Mouse (Mus musculus) heart, embryonic 16.5 days (tissue): Measurements from ENCODE around the gene Ripor3. TPM values are rescaled to one million over a fixed set of nuclear protein-coding genes. Genes with fewer than 3 reads are reported as not detected.

ENCODE experiments used
- ATAC-seq: fragments of 200-750 bp; cut with Nextera tagmentation; replicated peaks from 2 replicates; pipeline ENCODE4 v1.8.0; 2017; ENCODE audit warnings: moderate number of reproducible peaks; ENCODE audit not compliant: insufficient read depth, low FRiP score; ENCODE audit errors: extremely low read depth
- H3K27ac ChIP-seq: fragments of 300-500 bp; sonication (generic); 2 replicates; pipeline ENCODE4 v1.5.1; 2014; ENCODE audit warnings: mild to moderate bottlenecking, low read length, control low read depth, moderate library complexity
- H3K27me3 ChIP-seq: fragments of 300-500 bp; sonication (generic); 2 replicates; pipeline ENCODE4 v1.6.1; 2014; ENCODE audit warnings: low read length, mixed read lengths; ENCODE audit not compliant: control insufficient read depth, insufficient read depth
- H3K36me3 ChIP-seq: fragments of 300-500 bp; sonication (generic); 2 replicates; pipeline ENCODE4 v1.6.1; 2014; ENCODE audit not compliant: control insufficient read depth, insufficient read depth
- H3K4me1 ChIP-seq: fragments of 300-500 bp; sonication (generic); 2 replicates; pipeline ENCODE4 v1.6.1; 2014; ENCODE audit warnings: low read length, mixed read lengths; ENCODE audit not compliant: control insufficient read depth, insufficient read depth
- H3K4me2 ChIP-seq: fragments of 300-500 bp; sonication (generic); 2 replicates; pipeline ENCODE4 v1.6.1; 2014; ENCODE audit warnings: low read depth, mild to moderate bottlenecking, control low read depth, low read length
- H3K4me3 ChIP-seq: fragments of 300-500 bp; sonication (generic); 2 replicates; pipeline ENCODE4 v1.5.1; 2014; ENCODE audit warnings: mild to moderate bottlenecking, control low read depth, low read length
- H3K9ac ChIP-seq: fragments of 300-500 bp; sonication (generic); 2 replicates; pipeline ENCODE4 v1.6.1; 2014; ENCODE audit warnings: low read length, control low read depth
- H3K9me3 ChIP-seq: fragments of 300-500 bp; sonication (generic); replicated peaks from 2 replicates; pipeline ENCODE4 v1.6.1; 2016; ENCODE audit warnings: low read length; ENCODE audit not compliant: control insufficient read depth
- WGBS: fragments of 180-500 bp; shearing (Covaris S2); extraction: QIAGEN DNeasy Blood & Tissue Kit; methylation state at CpG from one replicate; pipeline ENCODE4 v1.1.7; 2014; 5-methylcytosine and 5-hydroxymethylcytosine counted together
- polyA plus RNA-seq: library from polyadenylated mRNA; unstranded; fragments of >200 nt; fragmentation: Nextera tagmentation; extraction: Ambion mirVana; gene quantifications from 2 replicates; pipeline ENCODE4 v1.2.1, GENCODE M21; 2015

Ripor3 gene
- polyA plus RNA-seq, 1 experiment from 2014 or later, result 0.84 TPM

- Histone ChIP-seq H3K4me3 (peak overlapping the region; percentile 11; the same call in 1 of the 2 replicates), H3K4me1 (peaks cover 69% of the 10 kb centered on the region), H3K9me3 (no peaks in the 10 kb centered on the region), H3K4me2 (peak overlapping the region; percentile 45), H3K27me3 (no peaks in the 10 kb centered on the region), H3K27ac (peak overlapping the region; percentile 89), H3K9ac (peak overlapping the region; percentile 62), H3K36me3 (no peaks in the 10 kb centered on the region)
- 22% methylated on average over 8 of the region's 8 CpGs for WGBS
- peak; percentile 75 for ATAC-seq
Observed at GRCm38 (mm10) chr2:167942199-167942925, 68.1 kb downstream of the Ripor3 start.

- Histone ChIP-seq H3K9me3 (no peaks in the 10 kb centered on the region), H3K4me3 (no peak overlapping the region)
Observed at GRCm38 (mm10) chr2:167941745-167942176, 68.7 kb downstream of the Ripor3 start.

GRCm38 (mm10) chr2:167941320-167941719 is 69.1 kb downstream of the Ripor3 start:
- peak overlapping the region; percentile 62; the same call in 1 of the 2 replicates for H3K9ac ChIP-seq
- ATAC-seq, result no peak
- no peak overlapping the region for H3K4me2 ChIP-seq
- H3K4me1 ChIP-seq, result peaks cover 67% of the 10 kb centered on the region
- peak overlapping the region; percentile 89 for H3K27ac ChIP-seq
- no peak overlapping the region for H3K4me3 ChIP-seq
- H3K27me3 ChIP-seq, result no peaks in the 10 kb centered on the region
- WGBS, result 74% methylated on average over 4 of the region's 4 CpGs
- no peaks in the 10 kb centered on the region for H3K9me3 ChIP-seq
- no peaks in the 10 kb centered on the region for H3K36me3 ChIP-seq

More at GRCm38 (mm10) chr2:167941745-167942176, 68.7 kb downstream of the Ripor3 start:
- peaks cover 66% of the 10 kb centered on the region for H3K4me1 ChIP-seq
- peak overlapping the region; percentile 89 for H3K27ac ChIP-seq
- peak overlapping the region; percentile 45 for H3K4me2 ChIP-seq
- WGBS, result 42% methylated on average over 6 of the region's 6 CpGs
- H3K36me3 ChIP-seq, result no peaks in the 10 kb centered on the region
- no peaks in the 10 kb centered on the region for H3K27me3 ChIP-seq
- peak overlapping the region; percentile 62 for H3K9ac ChIP-seq
- ATAC-seq, result no peak

- H3K27me3 ChIP-seq, result no peaks in the 10 kb centered on the region
- no peak for ATAC-seq
- H3K9ac ChIP-seq, result no peak overlapping the region
- no peak overlapping the region for H3K4me2 ChIP-seq
- H3K36me3 ChIP-seq, result no peaks in the 10 kb centered on the region
- H3K4me1 ChIP-seq, result peaks cover 70% of the 10 kb centered on the region
- H3K9me3 ChIP-seq, result no peaks in the 10 kb centered on the region
- no peak overlapping the region for H3K4me3 ChIP-seq
- H3K27ac ChIP-seq, result 0 out of 2 replicates have a peak overlapping the region, but pooled peaks have one; percentile 74
- 82% methylated on average over 11 of the region's 11 CpGs for WGBS
Observed at GRCm38 (mm10) chr2:167940636-167941035, 69.8 kb downstream of the Ripor3 start.

GRCm38 (mm10) chr2:167939632-167940399 is 70.6 kb downstream of the Ripor3 start:
- Histone ChIP-seq H3K9ac (peak overlapping the region; percentile 36), H3K9me3 (no peaks in the 10 kb centered on the region), H3K4me3 (no peak overlapping the region), H3K27me3 (no peaks in the 10 kb centered on the region), H3K4me1 (peaks cover 73% of the 10 kb centered on the region), H3K36me3 (no peaks in the 10 kb centered on the region), H3K27ac (peak overlapping the region; percentile 74), H3K4me2 (no peak overlapping the region)
- 26% methylated on average over 11 of the region's 11 CpGs for WGBS
- no peak for ATAC-seq

GRCm38 (mm10) chr2:167939204-167939603 is 71.2 kb downstream of the Ripor3 start:
- WGBS, result 70% methylated on average over 4 of the region's 4 CpGs
- Histone ChIP-seq H3K9me3 (no peaks in the 10 kb centered on the region), H3K27me3 (no peaks in the 10 kb centered on the region), H3K27ac (no peak overlapping the region; the same call in 1 of the 2 replicates), H3K4me1 (peaks cover 71% of the 10 kb centered on the region), H3K4me2 (no peak overlapping the region), H3K4me3 (no peak overlapping the region), H3K9ac (peak overlapping the region; percentile 32), H3K36me3 (no peaks in the 10 kb centered on the region)
- no peak for ATAC-seq

GRCm38 (mm10) chr2:167938786-167939185 is 71.6 kb downstream of the Ripor3 start:
- H3K4me2 ChIP-seq, result no peak overlapping the region
- peaks cover 73% of the 10 kb centered on the region for H3K4me1 ChIP-seq
- no peak for ATAC-seq
- no peak overlapping the region for H3K9ac ChIP-seq
- H3K4me3 ChIP-seq, result no peak overlapping the region
- 71% methylated on average over 3 of the region's 3 CpGs for WGBS
- no peaks in the 10 kb centered on the region for H3K27me3 ChIP-seq
- H3K27ac ChIP-seq, result no peak overlapping the region
- H3K9me3 ChIP-seq, result no peaks in the 10 kb centered on the region
- H3K36me3 ChIP-seq, result no peaks in the 10 kb centered on the region

GRCm38 (mm10) chr2:167935956-167936355 is 74.5 kb downstream of the Ripor3 start:
- no peaks in the 10 kb centered on the region for H3K9me3 ChIP-seq
- no peaks in the 10 kb centered on the region for H3K36me3 ChIP-seq
- no peak overlapping the region for H3K27ac ChIP-seq
- no peak for ATAC-seq
- peaks cover 55% of the 10 kb centered on the region for H3K4me1 ChIP-seq
- no peak overlapping the region; the same call in 1 of the 2 replicates for H3K4me2 ChIP-seq
- 59% methylated on average over 3 of the region's 3 CpGs for WGBS
- H3K9ac ChIP-seq, result no peak overlapping the region
- no peaks in the 10 kb centered on the region for H3K27me3 ChIP-seq
- no peak overlapping the region for H3K4me3 ChIP-seq

- Histone ChIP-seq H3K27me3 (no peaks in the 10 kb centered on the region), H3K9me3 (no peaks in the 10 kb centered on the region), H3K4me3 (peak overlapping the region; percentile 78), H3K9ac (peak overlapping the region; percentile 87), H3K4me2 (peak overlapping the region; percentile 88), H3K4me1 (peaks cover 30% of the 10 kb centered on the region), H3K36me3 (no peaks in the 10 kb centered on the region), H3K27ac (no peak overlapping the region)
- ATAC-seq, result no peak
- WGBS, result 33% methylated on average over 7 of the region's 7 CpGs
Observed at GRCm38 (mm10) chr2:167933397-167933796, 77.0 kb downstream of the Ripor3 start.
